Mouse (Mus musculus): ENCODE results near the gene Chil1. TPM values are rescaled to one million over a fixed set of nuclear protein-coding genes. Genes with fewer than 3 reads are reported as not detected.
A peak's percentile ranks its signal among the peaks of the same experiment; 100 is the strongest.

Chil1 gene
- polyA plus RNA-seq, 1 experiment from 2014 or later = 2.5 TPM

GRCm38 (mm10) chr1:134215059-134215458 lies 33.1 kb downstream of the Chil1 start:
- H3K9me3 ChIP-seq = no peaks in the 10 kb centered on the region
- no peak overlapping the region for H3K4me3 ChIP-seq (replicated peaks)
- no peak for ATAC-seq (ENCODE audit: low FRiP score)
- H3K27ac ChIP-seq = no peak overlapping the region
- H3K27me3 ChIP-seq = peaks cover 45% of the 10 kb centered on the region
- H3K36me3 ChIP-seq (replicated peaks) = no peaks in the 10 kb centered on the region
- no peak overlapping the region for H3K9ac ChIP-seq
- no peak overlapping the region for H3K4me2 ChIP-seq
- H3K4me1 ChIP-seq = peaks cover 31% of the 10 kb centered on the region
- 62% methylated on average over 7 of the region's 7 CpGs for WGBS

GRCm38 (mm10) chr1:134215751-134216628 lies 34.0 kb downstream of the Chil1 start:
- peak overlapping the region; percentile 6; the same call in 1 of the 2 replicates for H3K4me2 ChIP-seq
- H3K27me3 ChIP-seq = peaks cover 36% of the 10 kb centered on the region
- peaks cover 28% of the 10 kb centered on the region for H3K4me1 ChIP-seq
- no peak overlapping the region for H3K4me3 ChIP-seq (replicated peaks)
- H3K9me3 ChIP-seq = no peaks in the 10 kb centered on the region
- WGBS = 16% methylated on average over 11 of the region's 11 CpGs
- no peak overlapping the region for H3K9ac ChIP-seq
- peak; percentile 58; the same call in 1 of the 2 replicates for ATAC-seq (ENCODE audit: low FRiP score)
- no peaks in the 10 kb centered on the region for H3K36me3 ChIP-seq (replicated peaks)
- H3K27ac ChIP-seq = no peak overlapping the region

- Histone ChIP-seq H3K36me3 (replicated peaks) (no peaks in the 10 kb centered on the region), H3K4me3 (replicated peaks) (no peak overlapping the region), H3K27ac (no peak overlapping the region), H3K4me1 (peaks cover 24% of the 10 kb centered on the region), H3K9ac (no peak overlapping the region), H3K4me2 (no peak overlapping the region), H3K9me3 (no peaks in the 10 kb centered on the region), H3K27me3 (peaks cover 34% of the 10 kb centered on the region)
- 86% methylated on average over 2 of the region's 2 CpGs for WGBS
- ATAC-seq (ENCODE audit: low FRiP score) = no peak
Observed at GRCm38 (mm10) chr1:134216629-134216971, 34.6 kb downstream of the Chil1 start.

GRCm38 (mm10) chr1:134217028-134217481 lies 35.1 kb downstream of the Chil1 start:
- H3K4me1 ChIP-seq = peaks cover 20% of the 10 kb centered on the region
- no peak overlapping the region for H3K4me2 ChIP-seq
- H3K27ac ChIP-seq = no peak overlapping the region
- ATAC-seq (ENCODE audit: low FRiP score) = no peak
- H3K27me3 ChIP-seq = peaks cover 32% of the 10 kb centered on the region
- H3K9ac ChIP-seq = no peak overlapping the region
- 72% methylated on average over 12 of the region's 12 CpGs for WGBS
- H3K9me3 ChIP-seq = no peaks in the 10 kb centered on the region
- H3K4me3 ChIP-seq (replicated peaks) = no peak overlapping the region
- H3K36me3 ChIP-seq (replicated peaks) = no peaks in the 10 kb centered on the region

GRCm38 (mm10) chr1:134217942-134218341 lies 36.0 kb downstream of the Chil1 start:
- ATAC-seq (ENCODE audit: low FRiP score) = no peak
- WGBS = 76% methylated on average over 3 of the region's 3 CpGs
- H3K4me3 ChIP-seq (replicated peaks) = no peak overlapping the region
- no peaks in the 10 kb centered on the region for H3K9me3 ChIP-seq
- H3K9ac ChIP-seq = no peak overlapping the region
- H3K4me1 ChIP-seq = peaks cover 19% of the 10 kb centered on the region
- H3K27ac ChIP-seq = no peak overlapping the region
- H3K36me3 ChIP-seq (replicated peaks) = no peaks in the 10 kb centered on the region
- H3K4me2 ChIP-seq = no peak overlapping the region
- peaks cover 25% of the 10 kb centered on the region for H3K27me3 ChIP-seq

GRCm38 (mm10) chr1:134219608-134220007 lies 37.6 kb downstream of the Chil1 start:
- H3K4me3 ChIP-seq (replicated peaks) = no peak overlapping the region
- H3K9ac ChIP-seq = no peak overlapping the region
- H3K27me3 ChIP-seq = peaks cover 12% of the 10 kb centered on the region; the same call in 1 of the 2 replicates
- 80% methylated on average over 5 of the region's 5 CpGs for WGBS
- peaks cover 19% of the 10 kb centered on the region for H3K4me1 ChIP-seq
- no peak for ATAC-seq (ENCODE audit: low FRiP score)
- H3K9me3 ChIP-seq = no peaks in the 10 kb centered on the region
- no peak overlapping the region for H3K4me2 ChIP-seq
- H3K36me3 ChIP-seq (replicated peaks) = no peaks in the 10 kb centered on the region
- no peak overlapping the region for H3K27ac ChIP-seq

GRCm38 (mm10) chr1:134221172-134221571 lies 39.2 kb downstream of the Chil1 start:
- WGBS = 97% methylated on average over 1 of the region's 1 CpGs
- ATAC-seq (ENCODE audit: low FRiP score) = no peak
- Histone ChIP-seq H3K4me3 (replicated peaks) (no peak overlapping the region), H3K4me2 (no peak overlapping the region), H3K9me3 (no peaks in the 10 kb centered on the region), H3K36me3 (replicated peaks) (no peaks in the 10 kb centered on the region), H3K9ac (no peak overlapping the region), H3K27me3 (peaks cover 10% of the 10 kb centered on the region; the same call in 1 of the 2 replicates), H3K4me1 (peaks cover 11% of the 10 kb centered on the region), H3K27ac (no peak overlapping the region)

GRCm38 (mm10) chr1:134222122-134223055 lies 40.4 kb downstream of the Chil1 start:
- H3K9ac ChIP-seq = no peak overlapping the region
- no peak overlapping the region for H3K4me3 ChIP-seq (replicated peaks)
- no peak for ATAC-seq (ENCODE audit: low FRiP score)
- H3K27ac ChIP-seq = no peak overlapping the region
- H3K27me3 ChIP-seq = peaks cover 7% of the 10 kb centered on the region; the same call in 1 of the 2 replicates
- no peaks in the 10 kb centered on the region for H3K9me3 ChIP-seq
- no peak overlapping the region for H3K4me2 ChIP-seq
- H3K36me3 ChIP-seq (replicated peaks) = no peaks in the 10 kb centered on the region
- WGBS = 64% methylated on average over 8 of the region's 8 CpGs
- H3K4me1 ChIP-seq = no peaks in the 10 kb centered on the region

GRCm38 (mm10) chr1:134224649-134225227 lies 42.8 kb downstream of the Chil1 start:
- Histone ChIP-seq H3K9me3 (no peaks in the 10 kb centered on the region), H3K36me3 (replicated peaks) (no peaks in the 10 kb centered on the region), H3K4me3 (replicated peaks) (no peak overlapping the region), H3K27ac (no peak overlapping the region), H3K9ac (no peak overlapping the region), H3K4me1 (no peaks in the 10 kb centered on the region), H3K27me3 (peaks cover 7% of the 10 kb centered on the region; the same call in 1 of the 2 replicates), H3K4me2 (no peak overlapping the region)
- ATAC-seq (ENCODE audit: low FRiP score) = no peak
- WGBS = 88% methylated on average over 12 of the region's 12 CpGs

- H3K27ac ChIP-seq = no peak overlapping the region
- no peak overlapping the region for H3K4me3 ChIP-seq (replicated peaks)
- WGBS = 91% methylated on average over 5 of the region's 5 CpGs
- no peak overlapping the region for H3K4me2 ChIP-seq
- peaks cover 7% of the 10 kb centered on the region; the same call in 1 of the 2 replicates for H3K27me3 ChIP-seq
- no peaks in the 10 kb centered on the region for H3K9me3 ChIP-seq
- H3K4me1 ChIP-seq = no peaks in the 10 kb centered on the region
- H3K9ac ChIP-seq = no peak overlapping the region
- no peaks in the 10 kb centered on the region for H3K36me3 ChIP-seq (replicated peaks)
- ATAC-seq (ENCODE audit: low FRiP score) = no peak
Observed at GRCm38 (mm10) chr1:134225375-134225774, 43.4 kb downstream of the Chil1 start.

- Histone ChIP-seq H3K4me3 (replicated peaks) (no peak overlapping the region), H3K9ac (no peak overlapping the region), H3K27ac (no peak overlapping the region), H3K4me1 (no peaks in the 10 kb centered on the region), H3K36me3 (replicated peaks) (no peaks in the 10 kb centered on the region), H3K4me2 (no peak overlapping the region), H3K27me3 (peaks cover 9% of the 10 kb centered on the region; the same call in 1 of the 2 replicates), H3K9me3 (no peaks in the 10 kb centered on the region)
- no peak for ATAC-seq (ENCODE audit: low FRiP score)
- 78% methylated on average over 8 of the region's 8 CpGs for WGBS
Observed at GRCm38 (mm10) chr1:134226739-134227138, 44.8 kb downstream of the Chil1 start.
